In the genomic region with DNA sequence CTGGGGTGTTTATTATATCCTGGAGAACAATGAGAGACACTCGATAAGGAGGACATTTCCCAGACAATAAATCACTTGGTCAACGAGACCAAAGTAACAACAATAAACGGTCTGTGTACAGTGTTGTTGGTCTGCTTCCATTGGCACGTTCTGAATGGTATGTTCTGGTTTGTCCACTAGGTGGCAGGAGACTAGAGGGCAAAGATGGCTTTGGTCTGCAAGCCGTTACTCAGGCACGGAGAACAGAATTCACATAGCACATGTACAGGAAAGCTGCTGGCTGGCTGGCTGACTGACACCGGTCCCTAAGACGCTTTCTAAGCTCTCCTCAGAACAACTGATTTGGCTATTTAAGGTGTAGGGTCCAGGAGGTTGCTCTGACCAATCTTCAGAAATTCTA, we compare ENCODE assay signal across 8 mouse cellular contexts.
A peak's percentile ranks its signal among the peaks of the same experiment; 100 is the strongest.
DNase-seq lines count a peak whose midpoint lies in the region; ATAC-seq and TF ChIP-seq lines count a peak whose summit lies in the region.

No protein-coding gene starts in this region.

- H3K9me3 ChIP-seq in G1E (replicated peaks), result no peaks in the 10 kb centered on the region
- no peaks in the 10 kb centered on the region for H3K9me3 ChIP-seq in forebrain, embryonic 15.5 days
- no peaks in the 10 kb centered on the region for H3K9me3 ChIP-seq in limb, embryonic 13.5 days
- no peaks in the 10 kb centered on the region for H3K9me3 ChIP-seq in neural tube, embryonic 11.5 days (ENCODE audit: control insufficient read depth, low read length)

- no peak overlapping the region for H3K4me3 ChIP-seq in G1E (ENCODE audit: low read depth, low read length)
- H3K4me3 ChIP-seq in forebrain, embryonic 15.5 days, result no peak overlapping the region
- no peak overlapping the region for H3K4me3 ChIP-seq in limb, embryonic 13.5 days
- no peak overlapping the region for H3K4me3 ChIP-seq in neural tube, embryonic 11.5 days (ENCODE audit: low read depth, low read length)

- ATAC-seq in G1E (ENCODE audit: extremely low read depth, insufficient number of reproducible peaks, low FRiP score, poor library complexity, severe bottlenecking), result no peak
- ATAC-seq in forebrain, embryonic 15.5 days (replicated peaks), result peak; percentile 46
- ATAC-seq in limb, embryonic 13.5 days (ENCODE audit: low FRiP score, low read depth), result 0 out of 2 replicates have a peak, but pooled peaks have one; percentile 17
- ATAC-seq in neural tube, embryonic 11.5 days (ENCODE audit: insufficient read depth, low FRiP score, low TSS enrichment), result peak; percentile 61; the same call in 1 of the 2 replicates

- no peaks in the 10 kb centered on the region for H3K36me3 ChIP-seq in G1E (replicated peaks)
- no peaks in the 10 kb centered on the region for H3K36me3 ChIP-seq in forebrain, embryonic 15.5 days
- H3K36me3 ChIP-seq in limb, embryonic 13.5 days, result 0 out of 2 replicates have a peak, but pooled peaks cover 3% of the 10 kb centered on the region
- H3K36me3 ChIP-seq in neural tube, embryonic 11.5 days (ENCODE audit: control insufficient read depth, insufficient read depth, low read length), result no peaks in the 10 kb centered on the region

- H3K4me2 ChIP-seq in forebrain, embryonic 15.5 days (replicated peaks), result no peak overlapping the region
- H3K4me2 ChIP-seq in limb, embryonic 13.5 days (replicated peaks), result peak overlapping the region; percentile 25
- H3K4me2 ChIP-seq in neural tube, embryonic 11.5 days (ENCODE audit: low read depth), result no peak overlapping the region

- no peak overlapping the region for H3K9ac ChIP-seq in forebrain, embryonic 15.5 days (replicated peaks)
- no peak overlapping the region for H3K9ac ChIP-seq in limb, embryonic 13.5 days
- H3K9ac ChIP-seq in neural tube, embryonic 11.5 days (ENCODE audit: low read length), result no peak overlapping the region

- no peak overlapping the region for H3K27ac ChIP-seq in forebrain, embryonic 15.5 days (replicated peaks)
- no peak overlapping the region for H3K27ac ChIP-seq in limb, embryonic 13.5 days
- no peak overlapping the region for H3K27ac ChIP-seq in neural tube, embryonic 11.5 days (ENCODE audit: low read depth, low read length)

- H3K27me3 ChIP-seq in G1E (ENCODE audit: insufficient read depth, low read length), result peaks cover 9% of the 10 kb centered on the region
- no peaks in the 10 kb centered on the region for H3K27me3 ChIP-seq in forebrain, embryonic 15.5 days
- H3K27me3 ChIP-seq in limb, embryonic 13.5 days, result peaks cover 8% of the 10 kb centered on the region
- H3K27me3 ChIP-seq in neural tube, embryonic 11.5 days (ENCODE audit: control insufficient read depth, insufficient read depth, low read length), result no peaks in the 10 kb centered on the region

- TF ChIP-seq CTCF in G1E (IDR thresholded peaks at IDR 0.05; ENCODE audit: low read depth, low read length), result peak; percentile 86

- H3K4me1 ChIP-seq in G1E (ENCODE audit: insufficient read depth, low read depth, low read length), result no peaks in the 10 kb centered on the region
- peaks cover 14% of the 10 kb centered on the region for H3K4me1 ChIP-seq in forebrain, embryonic 15.5 days
- H3K4me1 ChIP-seq in limb, embryonic 13.5 days, result peaks cover 45% of the 10 kb centered on the region
- H3K4me1 ChIP-seq in neural tube, embryonic 11.5 days (ENCODE audit: control insufficient read depth, insufficient read depth, low read length), result peaks cover 8% of the 10 kb centered on the region

- WGBS in forebrain, embryonic 15.5 days, result 15% methylated on average over 8 of the region's 8 CpGs
- 3% methylated on average over 8 of the region's 8 CpGs for WGBS in limb, embryonic 13.5 days
- WGBS in neural tube, embryonic 11.5 days, result 14% methylated on average over 8 of the region's 8 CpGs

- peak; percentile 63 for DNase-seq in B cell, adult 2 months
- DNase-seq in G1E (ENCODE audit: low spot score), result peak; percentile 27
- DNase-seq in cerebellum, adult 11 months, result peak; percentile 59
- DNase-seq in kidney, adult 18-20 months, result peak; percentile 62
- DNase-seq in neural tube, embryonic 11.5 days (ENCODE audit: low spot score), result peak; percentile 66
- DNase-seq in thymus, postnatal 25 days, result peak; percentile 63
